Mouse (Mus musculus) E14TG2a.4 (cell line): ENCODE results near the gene Sox12.

Experiments used
- CTCF ChIP-seq: conservative IDR thresholded peaks from 2 replicates; pipeline ENCODE4 v1.5.1; 2014; ENCODE audit warnings: low read length
- NANOG ChIP-seq: IDR thresholded peaks from 2 replicates; pipeline ENCODE4 v1.6.1; 2014; ENCODE audit warnings: borderline replicate concordance, low read length, mixed read lengths
- POU5F1 ChIP-seq: IDR thresholded peaks from 2 replicates; pipeline ENCODE4 v1.6.1; 2014; ENCODE audit warnings: low read length, borderline replicate concordance

GRCm38 (mm10) chr2:152406126-152406525 is 8.3 kb upstream of the Sox12 start:
- TF ChIP-seq CTCF (no peak), POU5F1 (no peak), NANOG (no peak)
